Mouse (Mus musculus) right cerebral cortex, postnatal 4 days (tissue): Measurements from ENCODE around the gene Cdc42bpa.

ENCODE experiments used
- DNase-seq: peaks from one replicate; pipeline ENCODE4 v3.0.0-alpha.2; 2022

The Cdc42bpa gene

DNA sequence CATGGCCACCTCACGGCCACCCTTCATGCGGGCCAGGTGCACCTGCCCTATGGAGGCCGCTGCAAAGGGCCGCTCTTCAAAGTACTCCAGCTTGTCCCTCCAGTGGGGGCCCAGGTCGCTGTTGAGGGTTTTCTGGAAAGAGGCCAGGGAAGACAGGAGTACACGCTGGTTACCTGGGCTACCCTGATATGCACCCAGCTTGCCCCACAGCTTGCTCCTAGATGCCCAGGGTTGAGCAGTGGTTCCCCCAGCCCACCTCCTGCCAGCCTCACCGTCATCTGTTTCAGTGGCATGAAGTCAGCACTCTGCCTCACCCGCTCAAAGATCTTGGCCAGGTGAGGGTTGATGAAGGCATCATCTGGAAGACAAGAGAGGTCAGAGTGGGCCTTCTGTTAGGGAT is 209.8 kb downstream of the Cdc42bpa start:
- DNase-seq = no peak

GRCm38 (mm10) chr1:180171883-180172282 is 211.6 kb downstream of the Cdc42bpa start:
- no peak for DNase-seq

DNA sequence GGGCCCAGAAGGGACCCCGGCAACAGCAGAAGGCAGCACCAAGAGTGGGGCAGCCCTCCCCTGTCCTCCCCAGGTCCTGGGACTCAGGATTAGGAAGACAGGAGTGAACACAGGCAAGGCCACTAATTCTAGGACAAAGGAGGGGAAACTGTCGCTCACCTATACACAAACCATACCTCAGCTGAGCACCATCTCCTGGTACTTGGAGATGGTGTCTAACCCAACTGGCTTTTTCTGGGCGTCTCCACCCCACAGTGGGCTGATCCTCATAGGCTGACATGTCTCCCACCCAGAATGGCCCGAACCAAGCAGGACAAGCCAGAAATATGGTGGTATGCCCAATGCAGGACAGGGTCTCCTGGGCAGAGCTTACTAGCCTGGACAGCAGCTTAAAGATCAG is 212.3 kb downstream of the Cdc42bpa start:
- DNase-seq = no peak

- no peak for DNase-seq
Observed at GRCm38 (mm10) chr1:180173017-180173416, 212.7 kb downstream of the Cdc42bpa start.

- DNase-seq = no peak
Observed at GRCm38 (mm10) chr1:180174718-180175117, 214.4 kb downstream of the Cdc42bpa start.

DNA sequence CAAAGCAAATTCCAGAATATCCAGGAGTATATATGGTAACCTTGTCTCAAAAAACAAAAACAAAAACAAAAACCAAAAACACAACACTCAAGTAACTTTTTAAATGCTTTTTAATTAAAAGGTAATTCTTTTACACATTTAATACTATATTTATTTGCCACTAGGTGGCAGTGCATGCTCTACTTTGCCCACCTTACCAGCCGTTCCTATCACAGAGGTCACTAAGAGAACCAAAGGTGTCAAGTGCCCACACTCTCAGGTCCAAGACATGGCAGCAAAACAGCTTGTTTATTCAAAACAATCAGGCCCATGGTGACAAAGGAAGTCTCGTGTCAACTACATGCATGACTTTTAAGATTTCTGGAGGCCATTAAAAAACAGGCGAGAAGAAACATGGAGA is 214.9 kb downstream of the Cdc42bpa start:
- no peak for DNase-seq

DNA sequence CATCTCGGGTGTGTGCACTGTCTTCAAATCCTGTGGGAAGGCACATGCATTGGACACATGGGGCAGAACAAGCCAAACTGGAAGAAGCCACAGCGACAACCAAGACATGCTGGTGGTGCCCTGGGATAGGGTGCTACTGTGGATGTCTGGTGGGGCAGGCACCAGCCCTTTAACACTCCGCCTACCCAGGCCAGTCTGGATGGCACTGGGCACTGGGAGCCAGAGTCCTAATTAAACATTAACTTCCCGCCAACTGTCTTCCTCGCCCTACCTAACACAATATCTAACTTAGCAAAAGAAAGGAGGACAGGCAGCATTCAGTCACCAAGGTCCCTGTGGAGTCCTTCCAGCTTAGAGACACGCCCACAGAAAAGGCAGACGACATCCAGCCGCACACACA is 215.4 kb downstream of the Cdc42bpa start:
- no peak for DNase-seq

DNA sequence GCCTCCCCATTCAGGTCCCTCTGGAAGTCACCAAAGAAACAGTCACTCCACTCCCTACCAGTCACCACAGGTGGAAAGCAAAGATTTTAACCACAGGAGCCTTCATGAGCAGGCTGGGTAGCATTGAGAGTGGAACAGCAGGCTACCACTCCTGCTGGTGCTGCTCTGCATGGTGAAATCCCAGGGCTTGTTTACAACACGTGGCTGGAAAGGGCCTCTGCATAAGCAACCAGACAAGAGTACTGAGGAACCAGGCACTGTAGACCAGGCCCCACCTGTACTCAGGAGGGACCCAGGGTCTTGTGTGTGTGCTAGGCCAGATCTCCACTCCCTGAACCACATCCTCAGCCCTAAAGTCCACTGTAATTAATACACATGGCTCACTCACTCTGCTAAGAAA is 216.5 kb downstream of the Cdc42bpa start:
- DNase-seq = no peak

DNA sequence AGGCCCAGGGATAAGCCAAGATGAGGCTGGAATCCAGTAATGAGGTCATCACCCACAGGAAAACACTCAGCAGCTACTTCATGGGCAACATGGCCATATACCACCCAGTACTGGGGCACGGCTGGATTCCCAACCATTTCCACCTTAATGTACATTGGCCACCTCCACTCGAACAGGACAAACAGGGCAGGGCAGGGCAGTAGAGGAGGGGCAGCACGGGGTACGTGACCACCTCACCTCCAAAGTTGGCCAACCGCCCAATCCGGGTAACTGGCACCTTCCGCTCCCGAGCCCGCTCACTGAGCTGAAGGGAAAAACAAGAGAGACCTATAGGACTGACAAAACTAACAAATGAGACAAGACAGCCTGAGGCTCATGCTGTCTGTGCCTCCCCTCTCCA is 218.1 kb downstream of the Cdc42bpa start:
- DNase-seq = no peak

DNA sequence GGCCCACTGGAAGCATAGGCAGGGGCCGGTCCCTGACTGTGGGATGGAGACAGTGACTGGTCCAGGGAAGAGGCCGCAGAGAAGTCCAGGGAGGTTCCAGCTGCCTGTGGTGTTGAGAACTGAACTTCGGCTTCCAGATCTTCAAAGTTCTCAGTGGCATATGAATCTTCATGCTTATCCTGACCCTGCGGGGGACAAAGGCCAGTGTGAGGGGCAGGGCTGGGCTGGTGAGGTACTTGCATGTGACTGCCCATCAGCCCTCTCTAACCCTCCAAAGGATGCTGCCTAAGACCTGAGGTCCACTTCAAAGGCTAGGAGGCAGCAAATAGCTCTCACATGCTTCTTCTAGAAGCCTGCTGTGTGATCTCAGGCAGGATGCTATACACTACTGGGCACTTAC is 218.8 kb downstream of the Cdc42bpa start:
- DNase-seq = no peak

GRCm38 (mm10) chr1:180179840-180180239 is 219.6 kb downstream of the Cdc42bpa start:
- DNase-seq = no peak

- no peak for DNase-seq
Observed at GRCm38 (mm10) chr1:180181304-180181965, 221.2 kb downstream of the Cdc42bpa start.

- DNase-seq = no peak
Observed at GRCm38 (mm10) chr1:180181966-180182319, 221.7 kb downstream of the Cdc42bpa start.

DNA sequence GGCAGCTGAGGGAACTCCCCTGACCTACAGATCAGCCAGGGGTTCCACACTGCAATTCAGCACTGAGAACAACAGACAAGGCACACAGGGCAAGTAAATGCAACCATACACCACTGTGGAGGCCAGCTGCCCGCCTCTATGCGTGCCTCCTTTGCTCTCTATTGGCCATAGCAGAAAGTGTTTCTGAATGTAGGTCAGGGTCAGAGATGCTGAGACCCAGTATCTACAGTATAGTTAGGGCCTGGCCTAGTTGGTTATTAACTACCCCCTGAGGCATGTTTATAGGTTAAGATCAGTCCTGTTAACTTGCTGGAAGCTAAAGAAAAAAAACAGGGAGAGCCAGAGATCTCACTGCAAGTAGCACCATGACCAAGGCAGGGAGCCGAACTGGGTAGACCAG is 222.5 kb downstream of the Cdc42bpa start:
- DNase-seq = no peak

- DNase-seq = no peak
Observed at GRCm38 (mm10) chr1:180183525-180184159, 223.4 kb downstream of the Cdc42bpa start.

DNA sequence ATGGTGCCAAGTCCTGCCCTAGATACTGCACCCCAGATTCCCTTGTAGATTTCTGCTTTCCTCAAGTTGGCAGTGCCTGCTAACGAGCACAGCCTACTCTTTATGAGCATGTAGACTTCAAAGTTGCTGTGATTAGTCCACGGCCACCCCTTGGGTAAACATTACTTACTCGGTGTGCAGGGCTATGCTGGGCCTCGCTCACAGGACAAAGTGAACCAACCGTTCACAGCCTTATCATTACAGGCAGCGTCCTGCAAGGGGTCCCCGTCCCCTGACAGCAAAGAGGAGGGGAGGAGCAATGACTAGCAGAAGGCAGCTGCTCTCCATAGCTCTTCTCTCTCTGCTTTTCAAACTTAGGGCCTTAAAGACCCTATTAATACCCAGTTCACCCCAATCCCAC is 224.5 kb downstream of the Cdc42bpa start:
- no peak for DNase-seq

DNA sequence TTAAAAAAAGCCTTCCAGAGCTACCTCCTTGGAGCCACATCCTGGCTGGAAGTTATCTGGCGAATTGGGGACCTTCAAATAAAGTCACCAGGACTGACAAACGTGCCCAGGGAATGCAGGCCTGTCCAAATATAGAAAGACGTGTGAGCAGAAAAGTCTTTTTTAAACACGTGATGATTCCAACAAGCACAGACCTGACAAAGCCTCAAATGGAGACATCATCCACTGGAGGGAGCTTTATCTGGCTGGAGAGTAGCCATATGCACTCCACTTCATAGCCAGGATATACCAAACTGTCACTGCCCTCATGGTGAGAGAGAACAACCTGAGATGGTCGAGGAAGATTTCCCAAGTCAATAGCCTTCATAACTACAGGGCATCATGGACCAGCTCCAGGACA is 225.6 kb downstream of the Cdc42bpa start:
- no peak for DNase-seq

DNA sequence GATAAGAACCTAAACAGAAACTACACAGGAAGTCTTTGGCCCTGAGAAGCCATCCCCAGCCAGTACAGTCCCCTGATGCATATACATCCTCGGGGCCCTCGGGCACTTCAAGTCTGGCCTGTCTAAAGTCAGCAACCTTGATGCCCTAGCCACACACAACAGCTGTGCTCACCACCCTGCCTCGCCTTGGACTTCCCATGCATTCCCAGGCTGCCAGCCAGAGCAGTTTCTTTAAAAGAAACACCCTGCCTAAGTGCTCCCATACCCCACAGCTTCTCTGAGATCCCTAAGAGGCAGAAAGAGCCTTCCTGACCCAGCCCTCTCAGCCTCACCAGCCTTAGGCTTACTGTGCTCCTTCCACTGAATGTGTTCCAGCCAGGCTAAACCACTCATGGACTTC is 226.1 kb downstream of the Cdc42bpa start:
- no peak for DNase-seq

DNA sequence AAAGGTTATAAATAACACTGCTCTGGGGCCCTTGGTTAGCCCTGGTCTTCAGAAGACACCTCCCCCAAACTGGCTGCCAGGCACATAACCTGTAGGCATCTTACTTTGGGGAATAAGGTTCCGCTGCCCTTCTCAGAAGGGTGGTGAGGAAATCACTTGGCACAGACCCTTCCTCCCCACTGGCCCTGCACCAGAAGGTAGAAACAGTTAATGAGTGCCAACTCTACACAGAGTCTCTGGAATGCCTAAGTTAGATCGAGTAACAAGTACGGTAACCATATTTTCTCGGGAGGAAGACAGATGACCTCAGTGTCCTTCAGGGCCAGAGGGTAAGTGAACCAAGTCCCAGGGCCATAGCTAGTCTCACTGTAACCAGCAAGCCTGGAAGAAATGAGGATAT is 228.7 kb downstream of the Cdc42bpa start:
- no peak for DNase-seq

GRCm38 (mm10) chr1:180191112-180191511 is 230.8 kb downstream of the Cdc42bpa start:
- no peak for DNase-seq

GRCm38 (mm10) chr1:180191651-180192220 is 231.5 kb downstream of the Cdc42bpa start:
- no peak for DNase-seq

- DNase-seq = no peak
Observed at GRCm38 (mm10) chr1:180192866-180193265, 232.6 kb downstream of the Cdc42bpa start.

DNA sequence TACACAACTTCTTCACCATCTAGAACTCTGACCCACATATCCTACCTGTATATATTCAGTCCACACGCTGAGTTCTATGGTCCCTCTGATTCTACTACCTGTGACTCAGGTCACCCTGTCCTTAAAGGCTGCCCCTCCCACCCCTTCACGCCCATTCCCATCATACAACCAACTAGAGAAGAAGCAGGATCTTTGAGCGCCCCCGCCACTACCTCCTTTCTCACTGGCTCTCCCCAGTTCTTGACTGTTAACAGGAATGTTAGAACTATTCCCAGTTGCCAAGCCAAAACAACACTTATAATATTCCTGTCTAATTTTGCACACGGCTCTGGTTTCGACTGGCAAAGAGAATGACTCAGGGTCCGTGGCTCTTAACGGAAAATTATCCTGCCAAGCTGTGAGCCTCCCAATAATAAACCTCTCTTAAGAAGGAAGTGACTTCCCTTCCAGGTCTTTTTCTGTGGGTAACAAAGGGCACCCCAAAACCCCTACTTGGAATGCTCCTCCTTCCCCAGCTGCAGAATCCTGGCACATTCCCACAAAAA is 233.2 kb downstream of the Cdc42bpa start:
- no peak for DNase-seq

- DNase-seq = no peak
Observed at GRCm38 (mm10) chr1:180194048-180194447, 233.8 kb downstream of the Cdc42bpa start.
